Mouse (Mus musculus) ZHBTc4 (cell line): ENCODE measurements around the gene Fkbp7.

ENCODE experiments used
- DNase-seq: peaks from one replicate; pipeline ENCODE4 v3.0.0-alpha.2; 2011; ENCODE audit warnings: low read depth, low spot score

Gene Fkbp7

GRCm38 (mm10) chr2:76672966-76673392 lies at the start of gene Fkbp7:
Gene Fkbp7 (minus strand): TSS chr2:76673116.
- peak; percentile 96 for DNase-seq

GRCm38 (mm10) chr2:76719650-76720049 lies 46.7 kb upstream of the Fkbp7 start:
- no peak for DNase-seq

- DNase-seq: peak; percentile 73
Observed at GRCm38 (mm10) chr2:76714984-76715383, 42.1 kb upstream of the Fkbp7 start.

- peak; percentile 60 for DNase-seq
Observed at GRCm38 (mm10) chr2:76708512-76708911, 35.6 kb upstream of the Fkbp7 start.

- no peak for DNase-seq
Observed at GRCm38 (mm10) chr2:76705655-76706054, 32.7 kb upstream of the Fkbp7 start.

GRCm38 (mm10) chr2:76702751-76703150 lies 29.8 kb upstream of the Fkbp7 start:
- no peak for DNase-seq

- no peak for DNase-seq
Observed at GRCm38 (mm10) chr2:76702188-76702587, 29.3 kb upstream of the Fkbp7 start.

GRCm38 (mm10) chr2:76695290-76695689 lies 22.4 kb upstream of the Fkbp7 start:
- DNase-seq: no peak

GRCm38 (mm10) chr2:76693765-76694164 lies 20.8 kb upstream of the Fkbp7 start:
- no peak for DNase-seq

GRCm38 (mm10) chr2:76690436-76691204 lies 17.7 kb upstream of the Fkbp7 start:
- DNase-seq: no peak

- peak; percentile 28 for DNase-seq
Observed at GRCm38 (mm10) chr2:76688162-76688561, 15.2 kb upstream of the Fkbp7 start.

- no peak for DNase-seq
Observed at GRCm38 (mm10) chr2:76687608-76688007, 14.7 kb upstream of the Fkbp7 start.

- no peak for DNase-seq
Observed at GRCm38 (mm10) chr2:76686986-76687385, 14.1 kb upstream of the Fkbp7 start.

- no peak for DNase-seq
Observed at GRCm38 (mm10) chr2:76682301-76682700, 9.4 kb upstream of the Fkbp7 start.

GRCm38 (mm10) chr2:76676401-76677226 lies 3.7 kb upstream of the Fkbp7 start:
- no peak for DNase-seq

- DNase-seq: no peak
Observed at GRCm38 (mm10) chr2:76675949-76676348, 3.0 kb upstream of the Fkbp7 start.

GRCm38 (mm10) chr2:76675451-76675850 lies 2.5 kb upstream of the Fkbp7 start:
- DNase-seq: peak; percentile 46

- peak; percentile 87 for DNase-seq
Observed at GRCm38 (mm10) chr2:76674725-76675427, 2.0 kb upstream of the Fkbp7 start, which contains the start of gene Plekha3. Gene Plekha3 (plus strand): TSS chr2:76675281.

GRCm38 (mm10) chr2:76673472-76674081 lies 661 bp upstream of the Fkbp7 start:
- peak; percentile 75 for DNase-seq

GRCm38 (mm10) chr2:76672134-76672745 lies 676 bp downstream of the Fkbp7 start:
- DNase-seq: no peak

- no peak for DNase-seq
Observed at GRCm38 (mm10) chr2:76671641-76672040, 1.3 kb downstream of the Fkbp7 start.
